Mouse (Mus musculus) hindbrain, embryonic 15.5 days (tissue): Measurements from ENCODE around the gene Tex9. TPM values are rescaled to one million over a fixed set of nuclear protein-coding genes. Genes with fewer than 3 reads are reported as not detected.
"Not testable (repeated sequence)": the region's sequence is repeated elsewhere in the genome, so short reads cannot be mapped to it uniquely, and the experiment has no call there.

Experiments used
- ATAC-seq: fragments of 200-750 bp; cut with Nextera tagmentation; 2 replicates; pipeline ENCODE4 v1.8.0; 2017; ENCODE audit warnings: low read depth, moderate number of reproducible peaks, moderate TSS enrichment; ENCODE audit not compliant: low FRiP score
- H3K27ac ChIP-seq: fragments of 300-500 bp; sonication (generic); replicated peaks from 2 replicates; pipeline ENCODE4 v1.5.1; 2015; ENCODE audit warnings: mild to moderate bottlenecking, inconsistent platforms
- H3K27me3 ChIP-seq: fragments of 300-500 bp; sonication (generic); 2 replicates; pipeline ENCODE4 v1.6.1; 2015; ENCODE audit warnings: control low read depth, inconsistent platforms
- H3K36me3 ChIP-seq: fragments of 300-500 bp; sonication (generic); 2 replicates; pipeline ENCODE4 v1.6.1; 2015; ENCODE audit warnings: control low read depth, inconsistent platforms
- H3K4me1 ChIP-seq: fragments of 300-500 bp; sonication (generic); replicated peaks from 2 replicates; pipeline ENCODE4 v1.6.1; 2015; ENCODE audit warnings: control low read depth, inconsistent platforms
- H3K4me2 ChIP-seq: fragments of 300-500 bp; sonication (generic); 2 replicates; pipeline ENCODE4 v1.6.1; 2015; ENCODE audit warnings: moderate library complexity, mild to moderate bottlenecking, inconsistent platforms
- H3K4me3 ChIP-seq: fragments of 300-500 bp; sonication (generic); 2 replicates; pipeline ENCODE4 v1.5.1; 2015; ENCODE audit warnings: mild to moderate bottlenecking, inconsistent platforms
- H3K9ac ChIP-seq: fragments of 300-500 bp; sonication (generic); 2 replicates; pipeline ENCODE4 v1.6.1; 2015; ENCODE audit warnings: inconsistent platforms
- H3K9me3 ChIP-seq: fragments of 300-500 bp; sonication (generic); 2 replicates; pipeline ENCODE4 v1.6.1; 2016; ENCODE audit warnings: control low read depth, inconsistent platforms
- WGBS: fragments of 180-500 bp; shearing (Covaris S2); methylation state at CpG from one replicate; pipeline ENCODE4 v1.1.7; 2015; 5-methylcytosine and 5-hydroxymethylcytosine counted together
- microRNA-seq: library from miRNA; unstranded; fragments of <30 nt; microRNA quantifications from one replicate; pipeline ENCODE4, GENCODE M21; 2016
- polyA plus RNA-seq: library from polyadenylated mRNA; unstranded; fragments of >200 nt; fragmentation: Nextera tagmentation; extraction: Ambion mirVana; gene quantifications from 2 replicates; pipeline ENCODE4 v1.2.1, GENCODE M21; 2015

Gene Tex9
- polyA plus RNA-seq, 1 experiment from 2014 or later: 28.8 TPM

DNA sequence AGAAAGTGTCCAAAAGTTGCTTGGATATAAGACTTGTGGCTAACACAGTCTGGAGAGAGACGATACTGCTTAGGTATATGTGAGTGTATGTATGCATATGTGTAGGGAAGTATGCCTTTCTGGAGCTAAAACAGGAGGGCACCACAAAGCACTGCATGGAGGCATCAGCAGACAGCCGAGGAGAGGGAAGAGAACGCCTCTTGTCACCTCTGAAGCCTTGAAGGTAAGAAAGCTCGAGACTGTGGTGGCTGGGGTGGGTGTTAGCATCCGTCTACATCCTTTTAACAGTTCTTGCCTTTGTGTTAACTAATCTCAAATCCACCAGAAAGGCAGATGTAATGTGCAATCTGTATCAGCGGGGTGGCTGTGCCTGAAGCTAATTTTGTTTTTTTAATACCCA is 88.6 kb downstream of the Tex9 start:
- Histone ChIP-seq H3K9ac (no peak overlapping the region), H3K4me1 (peaks cover 6% of the 10 kb centered on the region), H3K4me2 (no peak overlapping the region), H3K4me3 (no peak overlapping the region), H3K27ac (no peak overlapping the region), H3K27me3 (0 out of 2 replicates have a peak, but pooled peaks cover 2% of the 10 kb centered on the region), H3K36me3 (no peaks in the 10 kb centered on the region), H3K9me3 (no peaks in the 10 kb centered on the region)
- 63% methylated on average over 6 of the region's 6 CpGs for WGBS
- no peak for ATAC-seq

DNA sequence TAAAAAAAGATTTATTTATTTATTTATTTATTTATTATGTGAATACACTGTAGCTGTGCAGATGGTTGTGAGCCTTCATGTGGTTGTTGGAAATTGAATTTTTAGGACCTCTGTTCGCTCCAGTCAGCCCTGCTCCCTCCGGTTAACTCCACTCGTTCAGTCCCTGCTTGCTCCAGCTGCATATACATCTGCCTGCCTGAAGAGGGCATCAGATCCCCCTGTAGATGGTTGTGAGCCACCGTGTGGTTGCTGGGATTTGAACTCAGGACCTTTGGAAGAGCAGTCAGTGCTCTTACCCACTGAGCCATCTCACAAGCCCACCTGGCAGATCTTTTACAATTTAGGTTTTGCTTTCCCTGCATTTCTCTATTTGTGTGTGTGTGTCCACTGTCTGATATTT is 90.2 kb downstream of the Tex9 start:
- WGBS: 75% methylated on average over 4 of the region's 4 CpGs
- H3K4me2 ChIP-seq, H3K4me1 ChIP-seq, H3K9ac ChIP-seq, H3K4me3 ChIP-seq, H3K27me3 ChIP-seq, H3K9me3 ChIP-seq, H3K27ac ChIP-seq, H3K36me3 ChIP-seq, ATAC-seq: not testable (repeated sequence)

Small RNAs within 50 kb of the gene (microRNA-seq; reads per million reads assigned to microRNA genes)
- gene Gm28010: not detected

Other genes starting within 250 kb of the Tex9 start
- gene Zfp280d, start 217.4 kb downstream of the Tex9 start, polyA plus RNA-seq: 35.1 and 36.0 TPM in 2 replicates
- 10.4 and 12.0 TPM in 2 replicates for gene Mns1, start 54.2 kb downstream of the Tex9 start, polyA plus RNA-seq
- 15.0 and 15.4 TPM in 2 replicates for gene Rfx7, start 40.0 kb upstream of the Tex9 start, polyA plus RNA-seq
- gene Nedd4, start 170.1 kb upstream of the Tex9 start, polyA plus RNA-seq: 387 and 425 TPM in 2 replicates